Mouse (Mus musculus): ENCODE data around the gene Ccsap. TPM values are rescaled to one million over a fixed set of nuclear protein-coding genes. Genes with fewer than 3 reads are reported as not detected.

Ccsap gene
- total RNA-seq (2021) = 1 to 10 TPM; 3.5 to 4.9 TPM
- long read RNA-seq, experiment 1, transcript Ccsap-201 (3 exons, 2,390 nt) = major isoform, 7 of 13 reads
- long read RNA-seq, experiment 1, partial matches to known transcripts = 0 of 13 reads
- long read RNA-seq, experiment 1, other reads (novel, unspliced or antisense) = 4 of 13 reads
- long read RNA-seq, experiment 2, transcript Ccsap-201 (3 exons, 2,390 nt) = major isoform, 12 of 12 reads
- long read RNA-seq, experiment 2, partial matches to known transcripts = 0 of 12 reads
- long read RNA-seq, experiment 2, other reads (novel, unspliced or antisense) = 0 of 12 reads

DNA sequence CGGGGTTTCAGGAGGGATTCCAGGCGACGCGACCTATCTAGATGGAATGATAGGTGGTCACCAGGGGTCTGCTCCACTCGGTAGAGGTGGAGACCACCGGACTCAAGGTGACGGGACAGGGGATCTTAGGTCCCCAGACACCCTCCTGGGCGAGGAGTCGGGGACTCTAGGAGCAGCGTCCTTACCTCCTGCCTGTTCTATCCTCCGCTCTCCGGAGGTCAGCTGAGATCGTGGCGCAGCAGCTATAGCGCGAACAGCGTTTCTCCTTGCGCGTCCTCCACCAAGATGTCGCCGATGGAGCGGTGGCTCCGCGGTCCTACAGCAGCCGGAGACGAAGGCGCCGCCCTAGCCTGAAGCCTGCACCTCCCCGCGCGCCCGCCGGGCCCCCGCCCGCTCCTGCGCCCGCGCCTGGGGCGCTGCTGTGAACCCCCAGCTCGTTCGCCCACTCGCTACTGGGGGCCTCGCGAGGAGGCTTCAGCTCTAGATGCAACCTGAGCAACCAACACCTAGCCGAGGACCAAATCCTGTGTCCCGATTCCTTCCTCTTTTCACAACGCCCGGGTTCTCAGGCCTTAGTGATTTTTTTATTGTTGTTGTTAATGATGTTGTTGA lies at the start of gene Ccsap:
Gene Ccsap, minus strand, starts transcription at position 562 of the 612 bp plus-strand sequence.
- peak in 1 of 2 experiments; percentile 47 for DNase-seq (ENCODE audit: low spot score in 2 of 2)

DNA sequence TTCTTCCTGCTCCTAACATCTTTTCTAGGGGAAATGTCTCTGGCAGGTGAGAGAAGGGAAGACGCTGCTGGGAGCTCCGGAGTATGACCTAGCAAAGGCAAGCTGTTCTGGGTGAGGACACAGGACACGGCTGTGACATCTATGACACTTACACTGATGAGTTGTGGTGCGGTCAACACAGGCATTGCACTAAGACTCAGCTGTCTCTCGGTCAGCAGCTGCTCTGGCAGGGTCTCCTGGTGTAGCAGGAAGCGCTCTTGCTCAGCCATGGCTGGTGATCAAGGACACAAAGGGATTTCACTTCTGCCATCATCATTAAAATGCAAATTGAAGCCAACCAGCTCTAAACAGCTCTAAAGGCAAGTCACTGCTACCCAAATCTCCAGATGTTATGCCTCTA lies 47.6 kb upstream of the Ccsap start:
- no peak for DNase-seq (ENCODE audit: low spot score in 2 of 2)

DNA sequence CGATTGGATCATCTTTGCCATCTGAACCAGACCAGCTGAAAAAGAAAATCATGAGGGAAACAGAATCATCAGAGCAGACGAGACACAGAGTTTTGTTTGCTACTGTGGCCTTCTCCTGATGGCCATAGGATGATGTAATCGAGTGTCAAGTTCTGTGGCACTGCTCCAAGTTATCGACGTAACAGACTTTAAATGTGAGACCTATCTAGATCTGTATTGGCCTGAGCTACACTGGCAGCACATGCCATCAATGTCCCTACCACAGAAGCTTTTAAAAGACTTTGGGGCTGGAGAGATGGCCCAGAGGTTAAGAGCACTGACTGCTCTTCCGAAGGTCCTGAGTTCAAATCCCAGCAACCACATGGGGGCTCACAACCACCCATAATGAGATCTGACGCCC lies 42.6 kb upstream of the Ccsap start:
- no peak for DNase-seq (ENCODE audit: low spot score in 2 of 2)

DNA sequence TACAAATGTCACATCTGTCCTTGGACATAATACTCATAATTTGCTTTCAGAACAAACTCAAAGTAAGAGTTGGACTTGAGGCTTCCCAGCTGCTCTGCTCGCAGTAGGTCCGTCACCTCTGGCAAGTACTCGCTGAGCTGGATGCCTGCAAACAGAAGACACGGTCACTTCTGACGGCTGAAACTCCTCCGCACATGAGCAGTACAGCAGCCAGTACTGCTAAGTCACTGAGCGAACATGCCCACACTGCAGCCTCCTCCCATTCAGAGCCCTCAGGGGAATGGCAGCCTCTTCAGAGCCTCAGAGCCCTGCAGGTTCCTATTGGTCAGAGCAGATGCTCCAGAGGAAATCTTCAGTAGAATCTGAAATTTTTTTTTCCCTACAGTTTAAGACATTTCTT lies 39.4 kb upstream of the Ccsap start:
- DNase-seq (ENCODE audit: low spot score in 2 of 2) = no peak

DNA sequence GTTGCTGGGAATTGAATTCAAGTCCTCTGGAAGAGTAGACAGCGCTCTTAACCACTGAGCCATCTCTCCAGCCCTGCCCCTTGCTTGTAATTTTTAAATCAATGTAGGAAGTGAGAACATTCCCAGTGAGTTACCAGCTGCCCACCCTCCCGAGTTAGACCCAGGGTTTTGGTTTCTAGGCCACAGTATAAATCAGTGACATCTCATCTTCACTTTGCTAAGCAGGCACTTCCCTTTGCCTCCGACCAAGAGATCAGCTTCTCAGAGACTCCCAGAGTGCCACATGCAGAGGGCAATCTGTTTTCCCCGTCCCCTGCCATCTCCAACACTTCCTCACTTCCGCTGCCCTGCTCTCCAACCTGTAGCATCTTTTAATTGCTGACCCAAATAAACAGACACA lies 38.6 kb upstream of the Ccsap start:
- DNase-seq (ENCODE audit: low spot score in 2 of 2) = no peak

DNA sequence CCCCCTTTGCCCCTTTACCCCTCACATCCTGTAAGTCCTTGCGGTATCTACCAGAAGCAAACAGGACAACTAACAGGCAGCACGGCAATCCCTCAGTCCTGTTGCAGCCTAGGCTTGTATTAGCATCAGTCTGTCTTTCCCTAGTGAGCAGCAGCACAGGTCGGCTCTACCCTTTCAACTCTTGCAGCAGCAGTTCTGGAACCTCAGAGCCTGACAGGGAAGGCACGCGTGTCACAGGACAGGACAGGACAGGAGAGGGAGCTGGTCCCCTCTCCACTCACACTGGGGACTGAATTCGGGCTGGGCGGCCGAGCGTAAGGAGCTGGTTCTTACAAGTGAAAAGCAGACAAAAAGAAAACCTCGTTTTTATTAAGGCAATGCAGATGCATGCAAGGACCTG lies 36.8 kb upstream of the Ccsap start:
- DNase-seq (ENCODE audit: low spot score in 2 of 2) = no peak

DNA sequence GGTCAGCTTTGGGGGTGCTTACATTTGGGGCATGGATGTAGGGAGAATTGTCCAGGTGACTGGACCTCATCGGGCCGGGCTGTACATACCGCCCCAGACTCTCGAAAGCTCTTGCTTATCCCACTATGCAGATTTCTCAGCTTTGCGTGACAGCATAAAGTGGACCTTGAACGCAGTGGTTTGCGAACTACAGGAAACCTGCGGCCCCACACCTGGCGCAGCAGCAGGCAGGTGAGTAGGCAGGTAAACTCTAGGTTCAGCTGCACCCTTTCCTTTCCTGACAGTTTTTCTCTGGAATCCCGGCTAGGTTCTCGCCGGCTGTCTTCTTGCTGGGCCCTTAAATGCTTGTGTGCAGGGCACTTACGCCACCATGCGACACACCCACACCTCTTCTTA lies 36.4 kb upstream of the Ccsap start:
- no peak for DNase-seq (ENCODE audit: low spot score in 2 of 2)

DNA sequence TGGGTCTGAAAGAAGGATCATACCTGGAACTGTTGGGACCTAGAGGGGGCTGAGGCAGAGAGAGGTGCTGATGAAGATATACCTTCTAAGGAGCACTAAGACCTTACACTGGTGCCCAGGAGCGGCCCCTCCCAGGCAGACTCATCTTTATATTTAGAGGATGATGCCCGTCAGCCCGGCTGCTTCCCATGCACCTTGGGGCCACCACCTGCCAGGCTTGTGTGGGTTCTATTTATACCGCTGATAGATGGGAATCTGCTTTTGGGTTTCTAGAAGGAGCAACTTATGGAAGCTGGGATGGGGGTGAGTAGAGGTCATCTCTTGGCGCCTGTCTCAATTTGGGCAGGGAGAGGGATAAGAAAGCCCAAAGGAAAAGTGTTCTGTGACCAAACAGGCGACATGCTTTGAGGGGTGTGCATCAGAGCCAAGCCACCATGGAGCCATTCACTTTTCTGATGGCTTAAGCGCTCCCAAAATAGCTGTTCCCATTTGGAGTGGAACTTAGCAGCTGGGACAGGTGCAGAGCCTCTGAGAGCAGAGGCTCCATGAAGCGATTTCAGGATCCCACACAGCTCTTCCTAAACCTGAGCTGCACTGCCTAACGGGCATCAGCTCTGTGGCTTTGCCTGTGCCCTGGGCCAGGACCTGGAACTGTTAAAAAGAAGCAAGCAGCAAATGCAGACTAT lies 35.8 kb upstream of the Ccsap start:
- DNase-seq (ENCODE audit: low spot score in 2 of 2) = no peak

DNA sequence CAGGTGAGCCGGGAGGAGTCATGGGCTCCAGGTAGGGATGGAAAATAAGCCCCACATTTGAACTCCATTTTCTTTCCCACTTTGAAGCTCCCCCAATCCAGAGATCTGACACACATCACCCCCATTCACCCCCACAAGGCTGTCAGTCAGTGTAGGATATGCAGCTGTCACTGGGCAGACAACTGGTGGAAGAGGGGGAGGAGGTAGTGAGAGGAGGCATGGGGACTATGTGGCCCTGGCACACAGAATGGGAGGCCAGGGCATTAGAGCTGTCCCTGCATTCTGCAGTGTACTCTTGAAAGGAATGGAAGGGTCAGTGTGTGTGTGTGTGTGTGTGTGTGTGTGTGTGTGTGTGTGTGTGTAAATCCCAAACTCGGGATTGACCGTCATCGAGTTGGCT lies 35.2 kb upstream of the Ccsap start:
- peak in 1 of 2 experiments; percentile 33 for DNase-seq (ENCODE audit: low spot score in 2 of 2)

DNA sequence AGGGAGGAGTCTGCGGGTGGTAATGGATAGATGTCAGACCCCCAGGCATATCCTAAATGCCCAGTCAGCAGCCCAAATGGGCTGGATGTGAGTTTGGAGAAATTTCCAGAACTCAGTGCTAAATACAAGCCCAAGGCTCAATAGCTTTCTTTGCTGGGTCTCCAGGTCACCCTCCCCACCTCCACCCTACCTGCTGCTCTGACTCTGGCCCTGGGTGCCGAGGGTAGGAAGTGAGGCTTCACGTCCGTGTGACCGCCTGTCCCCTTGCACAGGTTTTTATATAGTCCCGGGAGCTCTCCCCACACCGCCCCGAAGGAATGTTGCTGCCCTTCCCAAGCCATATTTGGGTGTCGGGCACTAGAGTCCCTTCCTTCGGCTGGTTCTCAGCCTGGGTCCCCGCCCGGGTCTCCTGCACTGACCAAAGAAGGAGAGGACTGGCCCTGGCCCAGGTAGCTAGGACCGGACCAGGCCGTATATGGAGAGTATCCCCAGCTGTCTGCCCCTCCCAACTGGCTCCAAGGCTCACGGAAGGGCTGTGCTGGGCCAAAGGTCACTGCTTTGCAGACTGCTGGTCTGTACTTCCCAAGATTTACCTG lies 34.6 kb upstream of the Ccsap start, which contains the start of gene Acta1:
Gene Acta1, minus strand, starts transcription at position 250 of the 596 bp plus-strand sequence.
- peak in 1 of 2 experiments; percentile 58 for DNase-seq (ENCODE audit: low spot score in 2 of 2)

DNA sequence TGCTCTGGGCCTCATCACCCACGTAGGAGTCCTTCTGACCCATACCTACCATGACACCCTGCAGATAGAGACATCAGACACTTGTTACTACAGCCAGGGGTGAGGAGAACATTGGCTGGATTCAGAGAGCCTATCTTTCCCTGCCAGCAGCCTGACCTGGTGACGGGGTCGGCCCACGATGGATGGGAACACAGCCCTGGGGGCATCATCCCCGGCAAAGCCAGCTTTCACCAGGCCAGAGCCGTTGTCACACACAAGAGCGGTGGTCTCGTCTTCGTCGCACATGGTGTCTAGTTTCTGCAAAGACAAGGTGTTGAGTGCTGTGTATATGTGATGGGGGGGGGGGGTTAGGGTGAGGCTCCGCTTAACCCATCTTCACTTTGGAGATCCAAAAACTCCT lies 33.4 kb upstream of the Ccsap start:
- no peak for DNase-seq (ENCODE audit: low spot score in 2 of 2)

DNA sequence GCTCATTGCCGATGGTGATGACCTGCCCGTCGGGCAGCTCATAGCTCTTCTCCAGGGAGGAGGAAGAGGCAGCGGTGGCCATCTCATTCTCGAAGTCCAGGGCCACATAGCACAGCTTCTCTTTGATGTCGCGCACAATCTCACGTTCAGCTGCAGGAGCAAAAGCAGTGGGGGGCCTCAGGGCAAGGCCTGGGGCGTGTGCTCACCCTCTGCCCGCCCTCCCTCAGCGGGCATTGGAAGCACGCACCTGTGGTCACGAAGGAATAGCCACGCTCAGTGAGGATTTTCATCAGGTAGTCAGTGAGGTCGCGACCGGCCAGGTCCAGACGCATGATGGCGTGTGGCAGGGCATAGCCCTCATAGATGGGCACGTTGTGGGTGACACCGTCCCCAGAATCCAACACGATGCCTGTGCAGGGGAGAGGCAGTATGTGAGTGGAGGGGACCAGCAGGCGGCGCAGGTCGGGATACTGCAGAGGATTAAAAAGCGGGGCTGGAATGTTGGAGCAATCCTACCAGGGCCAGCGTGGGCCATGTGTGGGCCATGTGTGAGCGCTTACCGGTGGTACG lies 32.7 kb upstream of the Ccsap start:
- no peak for DNase-seq (ENCODE audit: low spot score in 2 of 2)

DNA sequence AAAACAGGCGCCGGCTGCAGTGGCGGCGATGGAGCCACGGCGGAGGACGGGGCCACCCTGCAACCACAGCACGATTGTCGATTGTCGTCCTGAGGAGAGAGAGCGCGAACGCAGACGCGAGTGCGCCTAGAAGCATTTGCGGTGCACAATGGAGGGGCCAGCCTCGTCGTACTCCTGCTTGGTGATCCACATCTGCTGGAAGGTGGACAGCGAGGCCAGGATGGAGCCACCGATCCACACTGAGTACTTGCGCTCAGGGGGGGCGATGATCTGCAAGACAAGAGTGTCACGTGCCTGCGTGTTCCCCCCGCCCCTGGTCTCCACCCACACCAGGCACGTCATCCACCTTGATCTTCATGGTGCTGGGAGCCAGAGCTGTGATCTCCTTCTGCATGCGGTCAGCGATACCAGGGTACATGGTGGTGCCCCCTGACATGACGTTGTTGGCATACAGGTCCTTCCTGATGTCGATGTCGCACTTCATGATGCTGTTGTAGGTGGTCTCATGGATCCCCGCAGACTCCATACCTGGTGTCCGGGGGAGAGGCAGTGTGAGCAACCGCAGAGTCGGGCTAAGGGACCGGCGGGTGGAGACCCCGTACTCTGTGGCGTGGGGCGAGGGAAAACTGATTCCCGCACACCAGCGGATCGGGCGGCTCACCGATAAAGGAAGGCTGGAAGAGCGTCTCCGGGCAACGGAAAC lies 32.0 kb upstream of the Ccsap start:
- DNase-seq (ENCODE audit: low spot score in 2 of 2) = no peak

DNA sequence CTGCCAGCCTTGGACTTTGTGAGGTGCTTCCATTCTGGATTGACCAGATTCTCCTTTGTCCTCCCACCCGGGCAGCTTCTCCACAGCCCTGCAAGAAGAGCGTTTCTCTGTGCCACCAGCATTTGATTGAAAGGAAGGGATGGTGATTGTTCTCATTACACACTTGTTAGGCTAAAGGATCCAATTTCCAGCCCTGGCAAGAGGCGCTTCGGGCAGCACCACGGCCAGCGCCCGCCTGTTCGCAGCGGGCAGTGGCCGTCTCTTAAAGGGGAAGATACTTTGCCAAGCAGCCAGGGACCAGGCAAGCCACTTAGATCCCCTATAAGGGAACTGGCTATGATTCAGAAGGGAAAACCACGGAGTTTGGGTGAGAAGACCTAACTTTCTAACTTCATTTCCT lies 31.3 kb upstream of the Ccsap start:
- DNase-seq (ENCODE audit: low spot score in 2 of 2) = peak in 1 of 2 experiments; percentile 71

DNA sequence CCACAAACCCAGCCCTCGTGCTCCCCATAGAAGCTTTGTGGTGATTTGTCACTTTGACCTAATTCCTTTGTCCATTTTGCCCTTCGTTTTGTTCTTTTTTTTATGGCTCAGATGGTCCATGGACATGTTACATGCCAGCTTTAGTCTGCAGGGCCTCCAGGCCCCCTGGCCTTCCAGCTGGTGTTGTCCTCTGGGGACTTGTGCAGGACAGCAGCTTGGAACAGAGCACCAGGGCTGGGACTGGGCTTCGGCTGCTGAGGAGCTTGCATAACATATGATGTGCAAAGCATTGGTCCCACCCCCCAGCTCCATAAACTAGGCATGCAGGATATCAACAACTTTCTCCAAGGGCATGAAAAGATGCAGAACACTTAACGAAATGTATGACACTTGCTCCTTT lies 29.8 kb upstream of the Ccsap start:
- no peak for DNase-seq (ENCODE audit: low spot score in 2 of 2)

DNA sequence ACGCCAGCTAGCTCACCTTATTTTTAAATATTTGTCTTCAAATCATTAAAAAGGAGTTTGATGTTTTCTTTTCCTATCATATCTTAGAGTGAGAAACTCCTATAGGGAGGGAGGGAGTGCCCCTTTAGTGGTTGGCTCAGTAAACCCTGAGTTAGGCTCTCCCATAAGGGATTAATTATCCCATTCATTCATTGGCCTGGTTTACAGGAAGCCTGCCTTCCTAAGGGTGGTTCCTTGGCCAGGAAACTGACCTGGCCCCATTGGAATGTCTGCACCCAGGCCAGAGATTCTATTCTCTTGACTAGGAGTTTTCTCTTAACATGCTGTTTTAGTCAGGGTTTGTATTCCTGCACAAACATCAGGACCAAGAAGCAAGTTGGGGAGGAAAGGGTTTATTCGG lies 27.9 kb upstream of the Ccsap start:
- DNase-seq (ENCODE audit: low spot score in 2 of 2) = no peak

DNA sequence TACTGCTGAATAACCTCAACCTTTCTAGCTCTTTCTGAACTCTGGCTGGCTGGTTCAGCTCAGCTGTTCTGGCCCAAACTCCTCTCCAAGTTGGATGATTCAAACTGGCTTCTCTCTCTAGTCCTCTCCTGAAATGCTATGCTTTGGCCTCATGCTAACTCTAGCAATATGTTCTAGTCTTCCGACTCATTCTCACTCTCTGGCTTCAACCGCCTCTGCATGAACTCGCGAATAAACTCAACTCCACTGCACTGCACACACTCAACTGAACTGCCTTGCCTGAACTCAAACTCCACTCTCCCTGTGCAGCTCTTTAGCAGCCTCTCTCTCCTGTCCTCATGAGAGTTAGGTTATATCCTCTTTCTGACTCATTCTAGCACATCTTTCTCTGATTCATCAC lies 27.2 kb upstream of the Ccsap start:
- DNase-seq (ENCODE audit: low spot score in 2 of 2) = no peak

DNA sequence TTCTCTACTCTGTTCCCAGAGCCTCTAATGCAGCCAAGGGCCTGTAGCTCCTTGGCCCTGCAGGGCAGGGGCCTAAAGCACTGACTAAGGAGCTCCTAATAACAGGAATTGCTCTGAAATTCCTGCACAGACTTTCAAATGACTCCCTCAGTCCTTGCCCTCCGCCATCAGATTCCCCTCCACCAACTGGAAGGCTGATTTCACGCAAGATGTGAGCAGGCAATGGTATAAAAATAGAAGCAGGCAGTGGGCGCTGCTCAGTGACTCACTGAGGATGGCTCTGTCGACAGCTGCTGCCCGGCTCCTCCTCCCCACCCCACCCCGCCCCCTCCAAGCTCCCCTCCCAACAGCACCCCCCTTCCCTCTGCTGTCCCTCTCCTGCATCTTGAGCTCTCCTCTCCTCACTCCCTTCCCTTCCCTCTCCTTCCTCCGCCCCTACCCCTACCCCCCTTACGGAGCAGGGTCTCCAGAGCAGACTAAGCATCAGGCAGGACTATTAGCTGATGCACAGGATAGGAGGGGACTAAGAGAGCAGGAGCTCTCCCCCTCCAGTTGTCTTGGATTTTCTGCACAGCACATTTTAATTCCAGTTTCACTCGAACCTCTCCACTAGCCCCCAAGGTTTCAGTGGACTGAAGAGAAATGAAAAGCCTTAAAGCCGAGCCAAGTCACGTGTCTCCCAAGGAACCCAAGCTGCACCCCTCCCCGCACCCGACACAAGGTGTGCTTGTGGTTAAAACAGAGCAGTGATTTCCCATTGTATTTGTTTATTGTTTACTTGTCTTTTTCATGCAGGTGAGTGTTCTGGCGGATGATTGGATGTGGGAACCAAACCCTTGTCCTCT lies 24.9 kb upstream of the Ccsap start:
- DNase-seq (ENCODE audit: low spot score in 2 of 2) = no peak

DNA sequence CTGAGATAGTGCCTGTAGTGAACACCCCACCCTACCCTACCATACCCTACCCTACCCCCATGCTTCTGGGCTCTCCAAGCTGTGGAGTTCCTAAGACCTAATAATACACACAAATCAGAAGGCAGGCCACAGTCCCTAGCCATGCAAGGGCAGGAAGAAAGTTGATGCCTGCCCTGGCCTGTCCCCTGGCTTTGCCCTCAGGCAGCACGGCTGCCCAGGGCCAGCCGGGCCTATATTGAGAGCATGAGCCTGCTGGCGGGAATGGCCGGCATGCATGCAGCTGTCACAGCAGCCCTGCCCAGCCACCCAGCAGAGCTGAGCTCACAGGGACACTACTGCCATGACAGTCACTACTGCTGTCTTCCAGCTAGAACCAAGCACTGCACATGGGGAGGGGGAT lies 23.1 kb upstream of the Ccsap start:
- DNase-seq (ENCODE audit: low spot score in 2 of 2) = peak in 1 of 2 experiments; percentile 52

DNA sequence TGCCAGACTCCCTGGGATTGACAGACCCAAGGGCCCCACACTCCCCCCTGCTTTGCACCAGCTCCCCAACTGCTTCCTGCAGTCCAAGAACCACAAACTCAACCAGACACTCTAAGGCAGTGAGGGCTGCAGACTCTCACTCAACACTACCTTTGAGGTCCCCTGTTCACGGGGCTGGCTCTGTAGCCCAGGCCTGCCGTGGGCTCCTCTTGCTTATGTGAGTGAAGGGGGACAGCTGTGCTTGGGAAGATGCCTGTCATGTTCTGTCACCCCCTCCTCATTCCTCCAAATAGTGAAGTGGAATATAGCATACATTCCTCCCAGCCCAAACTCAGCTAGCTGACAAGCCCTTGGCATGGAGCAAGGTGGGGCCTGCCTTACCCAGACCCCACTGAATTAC lies 22.4 kb upstream of the Ccsap start:
- DNase-seq (ENCODE audit: low spot score in 2 of 2) = no peak
